Mouse (Mus musculus) ES-Bruce4 (cell line): ENCODE results near the gene Mfsd6l.

ENCODE experiments used
- CTCF ChIP-seq: IDR thresholded peaks from one replicate; pipeline ENCODE4 v1.8.1; 2011; ENCODE audit warnings: low read depth, low read length
- EP300 ChIP-seq: IDR thresholded peaks from 2 replicates; pipeline ENCODE4 v1.6.1; 2011; ENCODE audit warnings: low read depth, low read length; ENCODE audit not compliant: insufficient read depth
- POLR2A ChIP-seq: IDR thresholded peaks from one replicate; pipeline ENCODE4 v1.8.1; 2011; ENCODE audit warnings: low read length; ENCODE audit not compliant: insufficient read depth

DNA sequence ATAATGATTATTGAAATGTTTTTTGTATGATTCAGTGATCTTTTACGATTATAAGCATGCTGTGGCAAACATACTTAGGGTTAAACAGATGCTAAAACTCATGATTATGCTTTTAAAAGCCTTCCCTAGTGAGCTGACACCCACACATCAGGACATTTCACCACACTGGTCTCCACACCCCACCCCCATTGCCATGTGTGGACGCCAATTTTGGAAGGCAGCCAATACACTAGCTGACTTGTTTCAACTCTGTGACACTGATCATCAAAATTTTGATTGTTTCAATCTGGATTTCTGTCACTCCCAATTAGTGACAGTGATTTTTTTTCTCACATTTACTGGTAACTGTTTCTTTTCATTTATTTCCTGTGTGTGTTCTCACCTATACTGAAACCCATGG lies 8.5 kb upstream of the Mfsd6l start:
- no peak for TF ChIP-seq CTCF
- no peak for TF ChIP-seq POLR2A
- TF ChIP-seq EP300: no peak
